Mouse (Mus musculus) C2C12 (cell line): ENCODE data around the gene Paxx. TPM values are rescaled to one million over a fixed set of nuclear protein-coding genes. Genes with fewer than 3 reads are reported as not detected.

Experiments used
- H3K27me3 ChIP-seq: one replicate; pipeline ENCODE4 v1.6.1; 2011; ENCODE audit not compliant: control insufficient read depth, insufficient read depth, insufficient read length
- H3K36me3 ChIP-seq: one replicate; pipeline ENCODE4 v1.6.1; 2011; ENCODE audit not compliant: control insufficient read depth, insufficient read depth
- H3K4me3 ChIP-seq: one replicate; pipeline ENCODE4 v1.5.1; 2011; ENCODE audit warnings: mild to moderate bottlenecking, control low read depth; ENCODE audit not compliant: poor library complexity, insufficient read depth, severe bottlenecking
- H3K79me2 ChIP-seq: one replicate; pipeline ENCODE4 v1.6.1; 2011; ENCODE audit not compliant: control insufficient read depth, insufficient read depth
- H3K79me3 ChIP-seq: one replicate; pipeline ENCODE4 v1.6.1; 2011; ENCODE audit warnings: low read depth, control low read depth
- H3ac ChIP-seq: one replicate; pipeline ENCODE3; 2011; ENCODE audit warnings: low read depth; ENCODE audit not compliant: control insufficient read depth, insufficient read length
- CEBPB ChIP-seq: IDR thresholded peaks from one replicate; pipeline ENCODE4 v1.6.1; 2011; ENCODE audit warnings: low read depth, mild to moderate bottlenecking, control low read depth, moderate library complexity
- CTCF ChIP-seq: IDR thresholded peaks from one replicate; pipeline ENCODE4 v1.5.1; 2011; ENCODE audit not compliant: control insufficient read depth, insufficient read depth, insufficient read length
- FOSL1 ChIP-seq: IDR thresholded peaks from one replicate; pipeline ENCODE4 v1.8.0; 2011; ENCODE audit warnings: mild to moderate bottlenecking, low read length; ENCODE audit not compliant: poor library complexity, insufficient read depth, severe bottlenecking
- MAX ChIP-seq: IDR thresholded peaks from one replicate; pipeline ENCODE4 v1.6.1; 2011; ENCODE audit warnings: mild to moderate bottlenecking, control low read depth
- MYOD1 ChIP-seq: IDR thresholded peaks from one replicate; pipeline ENCODE4 v1.6.1; 2011; ENCODE audit warnings: low read depth; ENCODE audit not compliant: control insufficient read depth, insufficient read length
- MYOG ChIP-seq: IDR thresholded peaks from one replicate; pipeline ENCODE4 v1.6.1; 2011; ENCODE audit not compliant: control insufficient read depth, insufficient read length; ENCODE audit errors: extremely low read depth
- USF1 ChIP-seq: IDR thresholded peaks from one replicate; pipeline ENCODE4 v1.6.1; 2011; ENCODE audit warnings: low read depth, mild to moderate bottlenecking, control low read depth, moderate library complexity
- polyA plus RNA-seq: library from polyadenylated mRNA; unstranded; fragments of >200 nt; fragmentation: generic; extraction: Trizol; gene quantifications from one replicate; pipeline ENCODE4 v1.2.1, GENCODE M21; 2012; ENCODE audit warnings: missing spikeins

The Paxx gene
- polyA plus RNA-seq, 1 experiment: 12.3 TPM

DNA sequence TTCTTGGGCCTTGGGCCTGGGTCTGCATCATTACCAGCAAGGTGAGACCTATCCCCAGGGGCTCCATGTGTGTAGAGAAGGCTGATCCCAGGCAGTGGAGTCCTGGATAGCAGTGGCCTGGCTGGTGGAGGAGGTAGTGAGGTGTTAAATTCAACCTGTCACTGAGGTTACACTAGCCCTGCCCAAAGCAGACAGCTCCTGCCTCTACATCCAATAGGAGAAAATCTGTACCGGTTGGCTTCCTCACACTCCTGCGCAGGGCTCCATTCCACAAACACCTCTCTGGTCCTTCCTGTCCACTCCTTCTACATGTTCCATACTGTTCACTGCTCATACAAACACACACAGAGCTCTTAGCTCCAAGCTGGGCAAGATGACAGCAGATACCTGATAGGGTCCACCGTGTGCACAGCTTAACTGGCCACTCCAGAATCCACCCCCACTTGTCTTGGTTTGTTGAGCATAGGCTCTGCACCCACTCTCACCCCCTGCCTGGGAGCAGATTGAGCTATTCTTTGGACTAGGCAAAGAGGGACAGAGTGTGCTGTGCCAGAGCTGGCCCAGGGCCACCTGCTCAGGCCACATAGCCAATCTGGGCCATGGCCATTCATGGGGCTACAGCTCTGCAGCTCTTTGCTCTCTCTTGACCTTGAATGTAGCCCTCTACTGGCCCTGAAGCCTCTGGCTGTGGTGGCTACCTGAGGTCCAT lies 17.2 kb upstream of the Paxx start:
- no peaks in the 10 kb centered on the region for H3K36me3 ChIP-seq
- H3K79me2 ChIP-seq: no peaks in the 10 kb centered on the region
- H3K27me3 ChIP-seq: peaks cover 28% of the 10 kb centered on the region
- TF ChIP-seq CEBPB (no peak), MYOG (no peak), MYOD1 (no peak), USF1 (no peak), MAX (no peak), FOSL1 (no peak), CTCF (no peak)
- H3ac ChIP-seq: no peak overlapping the region
- H3K4me3 ChIP-seq: no peak overlapping the region
- H3K79me3 ChIP-seq: no peaks in the 10 kb centered on the region

GRCm38 (mm10) chr2:25477541-25477940 lies 16.6 kb upstream of the Paxx start:
- no peak overlapping the region for H3K4me3 ChIP-seq
- TF ChIP-seq CTCF: no peak
- TF ChIP-seq MAX: no peak
- TF ChIP-seq USF1: no peak
- TF ChIP-seq FOSL1: no peak

GRCm38 (mm10) chr2:25472550-25472949 lies 11.7 kb upstream of the Paxx start:
- Histone ChIP-seq H3K79me2 (no peaks in the 10 kb centered on the region), H3K79me3 (no peaks in the 10 kb centered on the region), H3K4me3 (no peak overlapping the region), H3ac (no peak overlapping the region), H3K27me3 (peaks cover 15% of the 10 kb centered on the region), H3K36me3 (no peaks in the 10 kb centered on the region)
- TF ChIP-seq CTCF (no peak), CEBPB (no peak)

More at GRCm38 (mm10) chr2:25477541-25477940, 16.6 kb upstream of the Paxx start:
- Histone ChIP-seq H3K27me3 (peaks cover 27% of the 10 kb centered on the region), H3K79me3 (no peaks in the 10 kb centered on the region), H3ac (no peak overlapping the region), H3K79me2 (no peaks in the 10 kb centered on the region), H3K36me3 (no peaks in the 10 kb centered on the region)

GRCm38 (mm10) chr2:25469969-25470368 lies 9.1 kb upstream of the Paxx start, which contains the start of gene Ptgds:
TSS of gene Ptgds (minus strand) at chr2:25470046.
- Histone ChIP-seq H3K79me3 (no peaks in the 10 kb centered on the region), H3K4me3 (no peak within 1 kb of the TSS)
- no peak for TF ChIP-seq FOSL1
- TF ChIP-seq CEBPB: no peak
- no peak for TF ChIP-seq MYOD1
- TF ChIP-seq CTCF: no peak
- no peak for TF ChIP-seq MAX
- TF ChIP-seq MYOG: no peak
- TF ChIP-seq USF1: no peak

GRCm38 (mm10) chr2:25468962-25469915 lies 8.3 kb upstream of the Paxx start:
- Histone ChIP-seq H3K79me2 (no peaks in the 10 kb centered on the region), H3ac (no peak overlapping the region), H3K79me3 (no peaks in the 10 kb centered on the region), H3K4me3 (no peak overlapping the region), H3K36me3 (no peaks in the 10 kb centered on the region), H3K27me3 (no peaks in the 10 kb centered on the region)
- TF ChIP-seq MYOD1 (no peak), USF1 (no peak), MAX (no peak), FOSL1 (no peak), CEBPB (no peak), CTCF (no peak), MYOG (no peak)

More at GRCm38 (mm10) chr2:25469969-25470368, 9.1 kb upstream of the Paxx start, which contains the start of gene Ptgds:
- Histone ChIP-seq H3K27me3 (no peaks in the 10 kb centered on the region), H3ac (no peak within 1 kb of the TSS), H3K79me2 (no peaks in the 10 kb centered on the region), H3K36me3 (no peaks in the 10 kb centered on the region)
